Mouse (Mus musculus) natural killer cell, adult 2 months (primary cell): ENCODE results near the gene Tppp3.

Experiments used
- DNase-seq, 2 experiments: peaks; one replicate each; pipeline ENCODE4 v3.0.0; 2022; ENCODE audit warnings: low spot score in 2 of 2

Tppp3 gene

DNA sequence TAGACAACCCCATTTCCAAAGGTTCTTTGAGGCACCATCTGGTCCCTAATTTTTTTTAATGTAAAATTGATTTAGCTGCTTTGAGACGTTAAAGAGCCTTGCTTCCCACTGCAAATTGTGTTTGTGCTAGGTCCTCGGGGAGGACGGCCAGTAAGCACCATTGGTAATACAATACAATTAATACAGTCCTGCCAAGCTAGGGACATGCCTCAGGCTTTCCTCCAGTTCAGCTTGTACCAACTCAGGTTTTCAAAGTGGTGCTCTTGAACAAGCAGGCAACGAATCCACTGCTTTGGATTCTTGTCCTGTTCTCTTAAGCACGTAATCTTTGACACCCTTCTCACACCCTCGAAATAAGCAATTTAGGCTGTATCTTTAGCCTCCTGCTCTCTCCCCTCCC is 38.3 kb downstream of the Tppp3 start:
- no peak for DNase-seq

DNA sequence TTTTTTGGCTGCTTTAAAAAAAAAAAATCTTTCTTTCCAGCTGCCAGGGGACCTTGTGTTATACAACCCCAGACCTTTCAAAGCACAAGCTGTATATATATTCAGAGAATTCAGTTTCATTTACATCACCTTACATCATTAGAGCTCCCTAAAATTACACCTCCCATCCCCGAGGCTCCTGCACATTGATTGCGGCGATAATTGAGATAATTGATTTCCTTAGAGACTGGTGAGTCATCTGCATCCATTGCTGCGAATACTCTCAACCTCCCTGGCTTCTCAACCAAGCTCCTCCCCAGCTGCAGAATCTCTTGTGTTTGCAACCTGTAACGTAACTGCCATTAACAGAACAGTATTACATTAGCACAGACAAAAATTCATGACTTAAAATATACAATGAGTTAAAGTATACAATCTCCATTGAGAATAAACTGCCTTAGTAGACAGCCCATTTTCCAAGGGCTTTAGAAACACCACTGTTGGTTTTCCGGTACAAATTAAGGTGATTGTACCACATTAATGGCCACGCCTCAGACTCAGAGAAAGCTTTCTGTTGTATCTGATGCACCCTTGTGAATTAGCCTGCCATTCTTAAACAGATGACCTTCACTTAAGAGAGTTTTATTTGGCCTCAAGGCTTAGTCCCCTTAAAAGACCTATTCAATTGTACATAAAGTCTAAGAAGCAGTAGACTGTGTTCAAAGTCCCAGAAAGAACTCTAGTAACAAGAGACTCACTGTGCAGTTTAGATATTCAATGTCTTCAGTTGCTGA is 39.4 kb downstream of the Tppp3 start:
- no peak for DNase-seq

DNA sequence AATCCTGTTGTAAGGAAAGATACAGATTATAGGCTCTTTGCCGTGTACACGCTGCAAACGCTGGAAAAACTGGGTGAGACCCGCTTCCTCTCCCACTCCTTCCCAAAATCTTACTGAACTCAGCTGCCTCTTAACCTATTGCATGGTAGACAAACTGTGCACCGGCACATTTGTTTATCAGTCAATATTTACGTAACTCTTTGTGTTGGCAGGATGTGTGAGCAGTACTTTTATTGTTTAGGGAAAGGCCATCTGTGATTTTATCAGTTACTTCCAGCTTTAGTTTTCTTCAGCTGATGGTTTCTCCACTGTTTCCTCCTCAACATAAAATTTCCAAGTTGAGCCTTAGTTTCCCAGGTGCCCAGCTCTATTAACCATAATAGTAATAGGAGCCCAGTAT is 44.4 kb downstream of the Tppp3 start:
- DNase-seq, result no peak

DNA sequence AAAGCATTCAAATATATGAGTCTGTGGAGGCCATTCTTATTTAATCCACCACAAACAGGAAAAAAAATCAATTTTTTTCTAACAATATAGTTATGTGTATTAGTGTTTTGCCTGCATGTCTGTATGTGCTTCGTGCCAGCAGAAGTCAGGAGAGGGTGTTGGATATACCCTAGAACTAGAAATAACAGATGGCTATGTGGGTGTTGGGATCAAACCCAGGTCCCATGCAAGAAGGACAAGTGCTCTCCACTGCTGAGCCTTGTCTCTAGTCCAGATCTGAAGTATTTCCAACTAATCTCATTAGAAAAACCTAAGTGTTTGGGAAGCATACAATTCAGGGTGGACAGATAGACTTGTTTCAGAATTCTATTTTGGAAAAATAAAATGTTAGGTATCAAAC is 49.3 kb downstream of the Tppp3 start:
- no peak for DNase-seq

DNA sequence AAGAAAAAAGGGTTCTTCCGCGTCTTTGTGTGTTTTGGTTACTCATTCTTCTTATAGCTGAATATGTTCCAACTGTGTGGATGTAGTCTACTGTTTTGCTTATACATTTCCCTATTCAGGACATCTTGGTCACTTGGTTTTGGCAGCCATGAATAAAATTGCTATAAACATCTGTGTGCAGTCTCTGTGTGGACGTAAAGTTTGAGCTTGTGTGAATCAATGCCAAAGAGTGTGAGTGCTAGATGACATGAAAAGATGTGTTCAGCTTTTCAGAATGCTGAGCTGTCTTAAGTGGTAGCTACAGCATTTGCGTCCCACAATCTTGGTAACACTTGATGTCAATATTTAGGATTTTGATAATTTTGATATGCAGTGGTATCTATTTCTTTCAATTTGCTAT is 51.5 kb downstream of the Tppp3 start:
- no peak for DNase-seq

DNA sequence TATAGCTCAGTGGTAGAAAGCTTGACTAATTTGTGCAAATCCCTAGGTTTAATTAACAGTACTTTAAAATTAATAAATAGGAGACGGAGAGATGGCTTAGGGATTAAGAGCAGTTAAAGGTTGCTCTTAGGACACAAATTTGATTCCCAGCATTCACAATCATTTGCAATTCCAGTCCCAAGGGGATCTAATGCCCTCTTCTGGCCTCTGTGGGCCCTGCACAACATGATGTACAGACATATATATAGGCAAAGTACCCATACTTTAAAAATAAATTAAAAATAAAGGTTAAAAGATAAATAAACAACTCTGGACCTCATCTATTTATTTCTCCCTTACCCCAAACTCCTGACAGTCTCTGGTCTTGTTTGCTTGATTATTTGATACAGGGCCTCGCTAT is 52.3 kb downstream of the Tppp3 start:
- no peak for DNase-seq
